Mouse (Mus musculus) hindbrain, embryonic 14.5 days (tissue): ENCODE measurements around the gene Plekhg4. TPM values are rescaled to one million over a fixed set of nuclear protein-coding genes. Genes with fewer than 3 reads are reported as not detected.

Source experiments
- ATAC-seq: fragments of 200-750 bp; cut with Nextera tagmentation; 2 replicates; pipeline ENCODE4 v1.8.0; 2017; ENCODE audit warnings: moderate number of reproducible peaks, mild to moderate bottlenecking, moderate TSS enrichment, moderate library complexity; ENCODE audit not compliant: low FRiP score
- DNase-seq: peaks from one replicate; pipeline ENCODE4 v3.0.0-alpha.2; 2015; ENCODE audit warnings: low spot score
- H3K27ac ChIP-seq: fragments of 300-500 bp; sonication (generic); 2 replicates; pipeline ENCODE4 v1.5.1; 2014; ENCODE audit warnings: mild to moderate bottlenecking, moderate library complexity
- H3K27me3 ChIP-seq: fragments of 300-500 bp; sonication (generic); 2 replicates; pipeline ENCODE4 v1.6.1; 2014; ENCODE audit warnings: mild to moderate bottlenecking, low read length, mixed read lengths; ENCODE audit not compliant: control insufficient read depth, insufficient read depth
- H3K36me3 ChIP-seq: fragments of 300-500 bp; sonication (generic); replicated peaks from 2 replicates; pipeline ENCODE4 v1.6.1; 2014; ENCODE audit not compliant: control insufficient read depth, insufficient read depth
- H3K4me1 ChIP-seq: fragments of 300-500 bp; sonication (generic); replicated peaks from 2 replicates; pipeline ENCODE4 v1.6.1; 2014; ENCODE audit warnings: antibody characterized with exemption, low read length, mixed read lengths; ENCODE audit not compliant: control insufficient read depth, insufficient read depth
- H3K4me2 ChIP-seq: fragments of 300-500 bp; sonication (generic); replicated peaks from 2 replicates; pipeline ENCODE4 v1.6.1; 2014; ENCODE audit warnings: mild to moderate bottlenecking, moderate library complexity
- H3K4me3 ChIP-seq: fragments of 300-500 bp; sonication (generic); replicated peaks from 2 replicates; pipeline ENCODE4 v1.5.1; 2014; ENCODE audit warnings: mild to moderate bottlenecking, low read length
- H3K9ac ChIP-seq: fragments of 300-500 bp; sonication (generic); 2 replicates; pipeline ENCODE4 v1.6.1; 2014
- H3K9me3 ChIP-seq: fragments of 300-500 bp; sonication (generic); 2 replicates; pipeline ENCODE4 v1.6.1; 2016; ENCODE audit warnings: low read length; ENCODE audit not compliant: control insufficient read depth
- WGBS: fragments of 180-500 bp; shearing (Covaris S2); extraction: QIAGEN DNeasy Blood & Tissue Kit; methylation state at CpG from one replicate; pipeline ENCODE4 v1.1.7; 2014; 5-methylcytosine and 5-hydroxymethylcytosine counted together
- polyA plus RNA-seq: library from polyadenylated mRNA; unstranded; fragments of >200 nt; fragmentation: Nextera tagmentation; extraction: Ambion mirVana; gene quantifications from 2 replicates; pipeline ENCODE4 v1.2.1, GENCODE M21; 2014

Gene Plekhg4
- polyA plus RNA-seq, 1 experiment from 2014 or later: 1.8 TPM

GRCm38 (mm10) chr8:105338992-105339391 is 34.1 kb upstream of the Plekhg4 start:
- no peaks in the 10 kb centered on the region for H3K27me3 ChIP-seq
- H3K9ac ChIP-seq: no peak overlapping the region
- H3K9me3 ChIP-seq: no peaks in the 10 kb centered on the region
- no peaks in the 10 kb centered on the region for H3K4me1 ChIP-seq
- ATAC-seq (no peak), DNase-seq (no peak)
- no peak overlapping the region for H3K4me3 ChIP-seq
- H3K27ac ChIP-seq: no peak overlapping the region
- WGBS: 65% methylated on average over 4 of the region's 4 CpGs
- H3K36me3 ChIP-seq: peaks cover 11% of the 10 kb centered on the region; the same call in 1 of the 2 replicates
- no peak overlapping the region for H3K4me2 ChIP-seq

GRCm38 (mm10) chr8:105339886-105340635 is 33.0 kb upstream of the Plekhg4 start:
- Histone ChIP-seq H3K27me3 (no peaks in the 10 kb centered on the region), H3K9ac (no peak overlapping the region), H3K4me2 (no peak overlapping the region), H3K36me3 (0 out of 2 replicates have a peak, but pooled peaks cover under 1% of the 10 kb centered on the region), H3K4me3 (no peak overlapping the region), H3K4me1 (no peaks in the 10 kb centered on the region), H3K9me3 (no peaks in the 10 kb centered on the region), H3K27ac (no peak overlapping the region)
- WGBS: 84% methylated on average over 6 of the region's 6 CpGs
- DNase-seq (no peak), ATAC-seq (no peak)

GRCm38 (mm10) chr8:105341399-105341798 is 31.7 kb upstream of the Plekhg4 start:
- H3K9ac ChIP-seq: no peak overlapping the region
- DNase-seq (no peak), ATAC-seq (no peak)
- no peaks in the 10 kb centered on the region for H3K36me3 ChIP-seq
- H3K4me1 ChIP-seq: no peaks in the 10 kb centered on the region
- no peak overlapping the region for H3K27ac ChIP-seq
- no peak overlapping the region for H3K4me3 ChIP-seq
- H3K4me2 ChIP-seq: no peak overlapping the region
- 44% methylated on average over 8 of the region's 8 CpGs for WGBS
- peaks cover 3% of the 10 kb centered on the region; the same call in 1 of the 2 replicates for H3K27me3 ChIP-seq
- H3K9me3 ChIP-seq: no peaks in the 10 kb centered on the region

GRCm38 (mm10) chr8:105342768-105343167 is 30.3 kb upstream of the Plekhg4 start:
- 81% methylated on average over 4 of the region's 4 CpGs for WGBS
- no peak for ATAC-seq
- no peak overlapping the region for H3K4me2 ChIP-seq

GRCm38 (mm10) chr8:105343791-105344574 is 29.1 kb upstream of the Plekhg4 start:
- ATAC-seq (no peak), DNase-seq (no peak)
- Histone ChIP-seq H3K4me2 (no peak overlapping the region), H3K36me3 (no peaks in the 10 kb centered on the region), H3K9ac (no peak overlapping the region), H3K4me3 (no peak overlapping the region), H3K4me1 (peaks cover 4% of the 10 kb centered on the region; the same call in 1 of the 2 replicates), H3K27ac (no peak overlapping the region), H3K27me3 (peaks cover 15% of the 10 kb centered on the region; the same call in 1 of the 2 replicates), H3K9me3 (no peaks in the 10 kb centered on the region)
- 73% methylated on average over 8 of the region's 8 CpGs for WGBS

More at GRCm38 (mm10) chr8:105342768-105343167, 30.3 kb upstream of the Plekhg4 start:
- Histone ChIP-seq H3K4me1 (peaks cover 4% of the 10 kb centered on the region; the same call in 1 of the 2 replicates), H3K9ac (no peak overlapping the region), H3K27ac (no peak overlapping the region), H3K27me3 (peaks cover 15% of the 10 kb centered on the region; the same call in 1 of the 2 replicates), H3K36me3 (no peaks in the 10 kb centered on the region), H3K9me3 (no peaks in the 10 kb centered on the region), H3K4me3 (no peak overlapping the region)
- no peak for DNase-seq

GRCm38 (mm10) chr8:105345061-105345975 is 27.8 kb upstream of the Plekhg4 start:
- H3K36me3 ChIP-seq: no peaks in the 10 kb centered on the region
- whole genome bisulfite sequencing: 81% methylated on average over 7 of the region's 7 CpGs
- H3K4me1 ChIP-seq: peaks cover 6% of the 10 kb centered on the region; the same call in 1 of the 2 replicates
- H3K9me3 ChIP-seq: no peaks in the 10 kb centered on the region
- H3K4me2 ChIP-seq: no peak overlapping the region
- H3K4me3 ChIP-seq: no peak overlapping the region
- H3K27me3 ChIP-seq: peaks cover 15% of the 10 kb centered on the region; the same call in 1 of the 2 replicates
- ATAC-seq (no peak), DNase-seq (no peak)
- H3K9ac ChIP-seq: no peak overlapping the region
- H3K27ac ChIP-seq: no peak overlapping the region

- ATAC-seq (peak; percentile 9; the same call in 1 of the 2 replicates), DNase-seq (no peak)
- peak overlapping the region; percentile 74 for H3K4me3 ChIP-seq
- H3K36me3 ChIP-seq: no peaks in the 10 kb centered on the region
- H3K27me3 ChIP-seq: peaks cover 15% of the 10 kb centered on the region; the same call in 1 of the 2 replicates
- H3K27ac ChIP-seq: no peak overlapping the region
- peaks cover 9% of the 10 kb centered on the region; the same call in 1 of the 2 replicates for H3K4me1 ChIP-seq
- H3K9ac ChIP-seq: peak overlapping the region; percentile 37; the same call in 1 of the 2 replicates
- H3K4me2 ChIP-seq: peak overlapping the region; percentile 98
- WGBS: 1% methylated on average over 34 of the region's 34 CpGs
- no peaks in the 10 kb centered on the region for H3K9me3 ChIP-seq
These were observed 26.3 kb upstream of the Plekhg4 start for GRCm38 (mm10) chr8:105346611-105347427.
